Mouse (Mus musculus): ENCODE data around the gene Nfib.

The Nfib gene

GRCm38 (mm10) chr4:82540466-82540990 lies 165.0 kb downstream of the Nfib start:
- DNase-seq (ENCODE audit: low read depth) = no peak

DNA sequence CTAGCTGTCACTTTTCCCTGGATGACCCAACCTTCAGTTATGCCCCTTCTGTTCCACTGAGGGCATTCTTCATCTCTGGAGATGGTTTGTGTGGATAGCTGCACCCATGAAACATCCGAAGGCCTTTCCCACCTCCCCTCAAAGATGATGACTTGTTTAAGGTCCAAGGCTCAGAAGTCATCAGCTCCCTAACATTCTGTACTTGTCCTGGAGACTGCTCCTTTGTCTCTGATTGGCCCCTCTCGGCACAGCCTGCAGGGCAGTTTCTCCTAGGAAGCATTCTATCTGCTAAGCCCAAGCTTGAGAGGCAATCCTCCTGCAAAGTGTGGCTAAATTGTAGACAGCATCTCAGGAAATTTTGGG lies 165.5 kb downstream of the Nfib start:
- no peak for DNase-seq (ENCODE audit: low read depth)

- no peak for DNase-seq (ENCODE audit: low read depth)
Observed at GRCm38 (mm10) chr4:82539406-82540047, 166.0 kb downstream of the Nfib start.

- DNase-seq (ENCODE audit: low read depth) = no peak
Observed at GRCm38 (mm10) chr4:82538815-82539214, 166.7 kb downstream of the Nfib start.

- DNase-seq (ENCODE audit: low read depth) = no peak
Observed at GRCm38 (mm10) chr4:82538069-82538811, 167.3 kb downstream of the Nfib start.

DNA sequence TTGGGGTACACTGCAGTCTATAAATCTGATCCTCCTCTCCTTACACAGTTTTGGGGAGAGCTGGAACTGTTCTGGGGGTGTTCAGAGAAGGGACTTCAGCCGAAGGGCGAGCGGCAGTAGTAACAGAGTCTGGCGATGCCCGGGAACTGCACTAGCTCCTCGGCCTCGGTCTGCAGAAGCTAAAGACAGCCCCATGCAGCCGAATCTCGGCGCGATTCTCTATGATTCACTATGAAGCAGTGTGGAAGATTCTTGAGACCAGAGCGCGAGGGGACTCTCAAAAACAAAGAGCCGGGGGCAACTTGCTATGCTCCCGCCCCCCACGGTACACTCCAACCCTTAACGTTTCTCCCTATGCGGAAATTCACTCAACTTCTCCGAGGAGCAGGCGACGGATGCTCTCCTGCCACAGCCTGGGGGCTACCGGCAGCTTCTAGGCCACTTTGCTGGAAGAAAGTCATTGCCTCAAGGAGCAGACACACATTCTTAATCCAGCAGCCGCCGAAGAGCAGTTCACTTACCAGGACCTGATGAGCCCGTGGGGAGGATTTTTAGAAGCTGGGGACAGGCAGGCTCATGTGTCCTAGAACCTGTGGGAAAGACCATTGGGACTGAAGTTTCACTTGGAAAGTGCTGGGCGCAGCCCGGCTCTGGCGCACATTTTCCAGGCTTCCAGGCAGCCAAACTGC lies 168.1 kb downstream of the Nfib start:
- DNase-seq (ENCODE audit: low read depth) = no peak

GRCm38 (mm10) chr4:82536435-82537278 lies 168.9 kb downstream of the Nfib start:
- DNase-seq (ENCODE audit: low read depth) = no peak

- no peak for DNase-seq (ENCODE audit: low read depth)
Observed at GRCm38 (mm10) chr4:82535606-82536434, 169.7 kb downstream of the Nfib start.

DNA sequence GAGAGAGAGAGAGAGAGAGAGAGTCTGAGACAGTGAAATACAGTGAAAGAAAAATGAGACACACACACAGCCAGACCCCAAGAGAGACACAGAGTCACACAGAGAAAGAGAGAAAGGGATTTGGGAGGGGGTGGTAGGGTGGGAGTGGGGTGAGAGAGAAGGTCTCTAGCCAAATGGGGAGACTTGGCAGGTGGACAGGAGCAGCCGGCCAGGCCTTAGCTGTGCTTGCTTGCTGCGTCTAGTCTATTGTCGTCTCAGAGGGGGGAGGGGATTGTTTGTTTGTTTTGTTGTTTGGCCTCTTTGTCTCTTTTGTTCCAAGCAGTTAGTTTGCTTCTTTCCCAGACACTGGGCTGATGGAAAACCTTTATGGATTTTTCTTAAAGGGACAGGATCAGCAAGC lies 172.3 kb downstream of the Nfib start:
- DNase-seq (ENCODE audit: low read depth) = no peak

- no peak for DNase-seq (ENCODE audit: low read depth)
Observed at GRCm38 (mm10) chr4:82532443-82533191, 172.9 kb downstream of the Nfib start.

DNA sequence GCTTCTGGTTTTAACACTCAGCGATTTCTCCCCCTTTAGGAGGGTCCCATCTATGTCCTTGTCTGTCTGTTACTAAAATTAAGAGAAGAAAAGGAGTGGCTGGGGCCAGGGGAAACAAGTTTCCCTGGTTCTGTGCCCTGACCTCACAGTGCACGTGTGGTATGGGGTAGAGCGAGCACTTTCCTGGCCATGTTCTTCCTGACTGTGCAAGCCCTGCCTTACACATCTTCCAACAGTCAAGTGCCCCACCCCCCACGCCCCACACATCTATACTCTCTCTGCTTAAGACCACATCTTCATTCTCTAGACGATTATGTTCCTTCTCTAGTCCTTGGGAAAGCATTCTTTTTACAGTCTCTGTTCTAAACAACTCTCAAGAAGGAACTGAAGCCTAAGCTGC lies 173.6 kb downstream of the Nfib start:
- DNase-seq (ENCODE audit: low read depth) = no peak

DNA sequence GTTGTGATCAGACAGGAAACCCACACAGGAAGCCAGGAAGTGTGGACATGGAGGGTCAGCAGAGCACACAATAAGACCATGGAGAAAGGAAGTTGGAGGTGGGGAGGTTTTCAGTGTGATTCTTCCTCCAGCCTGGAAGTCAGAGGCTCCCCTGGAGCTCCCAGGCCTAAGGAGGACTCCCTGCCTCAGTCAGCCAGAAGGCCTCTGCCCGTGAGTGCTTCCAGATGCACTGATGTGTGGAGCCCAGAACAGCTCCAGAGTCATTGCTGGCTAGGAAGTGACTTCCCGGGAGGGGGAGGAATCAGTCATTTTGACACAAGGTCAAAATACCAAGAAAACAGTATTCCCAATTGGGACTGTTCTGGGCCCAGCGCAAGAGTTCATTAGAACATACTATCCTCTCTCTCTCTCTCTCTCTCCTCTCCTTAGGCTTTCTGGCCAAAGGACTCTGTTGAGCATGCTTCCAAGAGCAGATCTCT lies 174.6 kb downstream of the Nfib start:
- no peak for DNase-seq (ENCODE audit: low read depth)

- no peak for DNase-seq (ENCODE audit: low read depth)
Observed at GRCm38 (mm10) chr4:82528978-82529377, 176.6 kb downstream of the Nfib start.

DNA sequence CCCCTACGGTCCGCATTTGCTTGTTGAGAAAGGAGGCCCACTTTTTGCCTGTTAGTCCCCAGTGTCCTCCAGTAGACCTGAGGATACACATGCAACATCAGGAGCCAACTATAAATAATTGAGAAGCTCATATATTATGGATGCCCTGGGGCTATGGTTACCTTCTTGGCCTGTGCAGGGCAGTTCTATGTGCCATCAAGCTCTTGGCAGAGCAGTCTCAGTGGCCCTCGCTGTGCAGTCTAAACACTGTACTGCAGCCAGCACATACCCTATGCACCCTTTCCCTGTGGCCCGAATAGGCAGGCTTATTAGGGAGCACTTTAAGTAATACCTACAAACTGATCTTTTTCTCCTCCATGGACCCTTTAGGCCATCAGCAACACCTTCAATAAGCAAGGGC lies 185.6 kb downstream of the Nfib start:
- no peak for DNase-seq (ENCODE audit: low read depth)

DNA sequence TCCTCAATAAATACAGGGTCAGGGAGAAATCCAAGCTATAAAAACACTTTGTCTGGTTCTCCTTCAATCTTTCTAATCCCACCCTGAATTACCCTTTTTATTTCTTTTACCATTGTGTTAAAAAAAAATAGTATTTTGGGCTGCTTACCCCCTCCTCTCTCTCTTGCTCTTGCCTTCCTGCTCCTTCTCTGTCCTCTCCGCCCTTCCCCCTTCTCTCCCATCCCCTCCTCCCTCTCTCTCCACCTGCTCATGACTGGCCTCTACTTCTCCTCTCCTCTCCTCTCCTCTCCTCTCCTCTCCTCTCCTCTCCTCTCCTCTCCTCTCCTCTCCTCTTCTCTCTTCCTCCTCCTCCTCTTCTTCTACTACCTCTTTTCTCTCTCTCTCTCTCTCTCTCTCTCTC lies 187.4 kb downstream of the Nfib start:
- no peak for DNase-seq (ENCODE audit: low read depth)

DNA sequence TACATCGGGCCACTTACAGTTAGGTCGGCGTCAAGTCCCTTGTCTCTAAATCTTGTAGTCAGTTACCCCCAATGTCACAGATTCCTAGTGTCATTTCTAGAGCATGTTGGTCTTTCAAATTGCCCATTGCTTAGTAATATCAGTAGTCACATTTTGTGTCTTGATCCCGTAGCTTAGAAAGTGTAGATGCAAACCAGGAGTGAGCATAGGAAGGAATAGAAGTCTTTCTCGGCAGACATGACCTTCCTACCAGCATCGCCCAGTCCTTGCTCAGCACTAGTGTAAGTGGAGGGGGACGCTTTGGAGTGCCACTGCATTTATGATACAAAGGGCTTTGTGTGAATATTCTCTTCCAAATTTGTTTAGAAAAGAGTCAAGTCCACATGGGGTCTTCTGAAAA lies 188.2 kb downstream of the Nfib start:
- no peak for DNase-seq (ENCODE audit: low read depth)

- no peak for DNase-seq (ENCODE audit: low read depth)
Observed at GRCm38 (mm10) chr4:82516211-82516795, 189.2 kb downstream of the Nfib start.

DNA sequence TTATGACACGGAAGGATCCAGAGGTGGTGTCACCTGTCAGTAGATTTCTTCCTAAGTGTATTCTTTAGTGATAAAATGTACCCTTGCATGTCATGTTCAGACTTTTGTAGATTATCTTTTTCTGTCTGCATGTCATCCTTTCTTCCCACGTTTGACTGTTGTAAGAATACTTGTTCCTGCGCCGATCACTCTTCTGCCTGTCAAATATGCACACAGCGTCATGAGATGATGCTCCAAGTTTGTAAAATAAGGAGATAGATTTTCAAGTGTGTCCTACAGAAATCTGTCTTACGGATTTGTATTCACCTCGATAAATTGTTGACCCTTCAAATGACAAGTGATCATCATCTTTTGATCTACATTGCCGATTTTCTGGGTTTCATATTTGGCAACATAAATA lies 190.6 kb downstream of the Nfib start:
- DNase-seq (ENCODE audit: low read depth) = no peak

GRCm38 (mm10) chr4:82514373-82514772 lies 191.2 kb downstream of the Nfib start:
- DNase-seq (ENCODE audit: low read depth) = no peak

- DNase-seq (ENCODE audit: low read depth) = no peak
Observed at GRCm38 (mm10) chr4:82513426-82513750, 192.2 kb downstream of the Nfib start.
